Mouse (Mus musculus) duodenum, adult 2 months (tissue): ENCODE results near the gene Nutm2. TPM values are rescaled to one million over a fixed set of nuclear protein-coding genes. Genes with fewer than 3 reads are reported as not detected.

Experiments
- polyA plus RNA-seq: library from polyadenylated mRNA; depleted of rRNA; stranded (reverse); fragments of >200 nt; gene quantifications from 2 replicates; pipeline ENCODE4 v1.2.3, GENCODE M21; 2012; ENCODE audit warnings: low replicate concordance; rRNA removed

The Nutm2 gene
- not detected in 2 replicates for polyA plus RNA-seq

GRCm38 (mm10) chr13:50467007-50467406, at the start of gene Nutm2:
Nutm2 (plus strand) TSS chr13:50467307.

GRCm38 (mm10) chr13:50417389-50418183, 49.5 kb upstream of the Nutm2 start, which contains the start of gene Fbxw17:
Fbxw17 (plus strand) TSS chr13:50417864.

GRCm38 (mm10) chr13:50443812-50444211, 23.3 kb upstream of the Nutm2 start, which contains the start of gene Gm47429:
Gm47429 (minus strand) TSS chr13:50443912.

Other genes starting within 250 kb of the Nutm2 start
- gene Gm906, start 217.0 kb upstream of the Nutm2 start, polyA plus RNA-seq, result not detected in 2 replicates
- 12.1 and 22.6 TPM in 2 replicates for gene Fbxw17, start 49.4 kb upstream of the Nutm2 start, polyA plus RNA-seq
- gene Gm47429, start 23.4 kb upstream of the Nutm2 start, polyA plus RNA-seq, result not detected in 2 replicates
- not detected in 2 replicates for gene Gm904, start 175.9 kb downstream of the Nutm2 start, polyA plus RNA-seq
- not detected in 2 replicates for gene Gm8765, start 231.0 kb downstream of the Nutm2 start, polyA plus RNA-seq